Mouse (Mus musculus) cortical plate, adult 2 months (tissue): ENCODE measurements around the gene Robo1.

ENCODE experiments used
- CTCF ChIP-seq: fragments of 200-500 bp; IDR thresholded peaks from 2 replicates; pipeline ENCODE4 v1.5.1; 2011; ENCODE audit warnings: mild to moderate bottlenecking, control low read depth, low read length; ENCODE audit not compliant: insufficient read depth; ENCODE audit errors: extremely low read depth
- POLR2A ChIP-seq: fragments of 200-500 bp; IDR thresholded peaks from 2 replicates; pipeline ENCODE4 v1.6.1; 2011; ENCODE audit warnings: mild to moderate bottlenecking, low read length, control low read depth; ENCODE audit not compliant: insufficient read depth; ENCODE audit errors: extremely low read depth

DNA sequence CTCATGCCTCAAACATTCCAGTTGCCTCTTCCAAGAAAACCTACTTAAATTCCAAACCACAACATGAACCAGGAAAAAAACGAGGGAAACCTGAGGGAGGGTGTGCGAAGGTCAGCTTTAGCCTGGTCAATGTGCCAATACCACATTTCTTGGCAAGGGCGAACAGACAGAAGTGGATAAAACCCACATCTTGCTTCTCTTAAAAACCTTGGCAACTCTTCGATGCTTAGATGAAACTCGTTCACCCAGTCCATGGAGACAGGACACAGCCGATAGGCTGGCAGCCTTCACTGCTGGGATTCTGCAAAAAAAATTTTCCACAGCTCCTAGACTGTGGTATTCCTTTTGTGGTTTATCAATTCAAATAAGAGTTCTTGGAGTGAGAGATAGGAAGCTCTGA lies 690.6 kb downstream of the Robo1 start:
- TF ChIP-seq POLR2A (no peak), CTCF (no peak)
